Mouse (Mus musculus) right cerebral cortex, postnatal 10 days (tissue): ENCODE measurements around the gene Agrp.

Experiments used
- DNase-seq, 2 experiments: peaks; one replicate each; pipeline ENCODE4 v3.0.0; 2021; ENCODE audit warnings: low spot score in 2 of 2

Agrp gene

DNA sequence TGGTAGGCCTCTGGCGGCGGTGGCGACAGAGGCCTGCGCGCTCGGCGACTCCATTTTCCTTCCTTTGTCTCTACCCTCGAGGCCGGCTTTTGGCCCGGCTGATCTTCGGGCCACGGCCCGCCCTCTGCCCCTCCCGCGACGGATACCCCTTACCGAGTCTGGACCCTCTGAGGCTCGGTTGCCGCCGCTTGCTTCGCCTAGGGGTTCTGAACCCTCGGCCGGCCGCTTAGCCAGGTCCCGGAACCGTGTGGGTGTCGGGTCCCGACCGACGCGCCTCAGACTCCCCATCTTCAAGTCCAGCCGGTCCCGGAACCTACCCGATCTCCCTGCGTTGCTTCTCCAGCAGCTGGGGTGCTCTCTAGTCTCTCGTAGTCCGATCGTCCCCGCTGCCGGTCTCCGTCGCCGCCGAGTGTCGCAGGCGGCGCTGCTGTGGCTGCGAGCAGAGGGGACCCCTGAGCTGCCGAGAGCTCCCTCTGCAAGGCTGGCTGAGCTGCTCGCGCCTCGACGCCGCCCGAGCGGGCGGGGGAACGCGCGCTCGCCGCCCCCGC is at the start of gene Agrp:
Gene Agrp (minus strand): TSS at position 431 of the 548 bp plus-strand sequence.
- peak; percentile 70 to 73 for DNase-seq

DNA sequence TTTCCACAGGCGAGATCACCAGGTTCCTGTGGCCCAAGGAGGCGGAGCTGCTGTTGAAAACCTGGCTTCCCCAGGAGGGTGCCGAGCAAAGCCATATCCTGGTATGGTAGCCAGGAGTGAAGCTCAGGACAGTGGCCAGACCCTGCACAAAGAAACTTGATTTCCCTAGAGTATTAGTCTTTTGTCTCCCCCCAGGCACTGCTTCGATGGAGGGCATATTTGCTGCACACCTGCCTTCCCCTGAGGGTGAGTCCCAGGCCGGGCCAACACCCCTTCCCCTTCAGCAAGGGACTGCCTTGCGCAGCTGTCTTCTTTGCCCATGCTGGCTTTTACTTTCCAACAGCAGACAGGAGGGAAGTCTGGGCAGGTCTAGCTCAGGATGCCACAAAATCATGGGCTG is 49.4 kb upstream of the Agrp start:
- DNase-seq = no peak

DNA sequence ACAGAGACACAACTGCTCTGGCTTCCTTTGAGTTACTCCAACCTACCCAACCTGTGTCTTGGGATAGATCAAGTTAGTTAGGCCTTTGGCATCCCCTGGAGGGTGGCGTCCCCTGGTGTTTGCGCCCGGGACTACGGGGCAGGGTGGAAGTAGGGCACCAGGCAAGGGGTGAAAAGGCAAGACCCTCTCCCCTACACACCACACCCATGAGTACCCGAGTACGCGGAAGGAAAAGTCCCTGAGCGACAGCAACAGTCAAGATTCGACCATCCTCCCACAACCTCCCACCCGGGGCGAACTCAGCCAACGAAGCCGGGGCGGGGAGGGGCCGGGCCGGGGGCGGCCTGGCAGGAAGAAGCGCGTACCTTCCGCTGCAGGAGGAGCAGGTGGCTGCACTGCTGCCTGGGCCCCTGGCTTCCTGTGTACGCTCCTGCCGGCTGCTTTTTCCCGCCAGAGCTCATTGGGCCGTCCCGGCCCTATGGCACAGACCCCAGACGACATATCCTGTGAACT is 48.7 kb upstream of the Agrp start, which contains the start of gene Carmil2:
Gene Carmil2 (plus strand): TSS at position 479 of the 513 bp plus-strand sequence.
- DNase-seq = peak; percentile 33 to 54

DNA sequence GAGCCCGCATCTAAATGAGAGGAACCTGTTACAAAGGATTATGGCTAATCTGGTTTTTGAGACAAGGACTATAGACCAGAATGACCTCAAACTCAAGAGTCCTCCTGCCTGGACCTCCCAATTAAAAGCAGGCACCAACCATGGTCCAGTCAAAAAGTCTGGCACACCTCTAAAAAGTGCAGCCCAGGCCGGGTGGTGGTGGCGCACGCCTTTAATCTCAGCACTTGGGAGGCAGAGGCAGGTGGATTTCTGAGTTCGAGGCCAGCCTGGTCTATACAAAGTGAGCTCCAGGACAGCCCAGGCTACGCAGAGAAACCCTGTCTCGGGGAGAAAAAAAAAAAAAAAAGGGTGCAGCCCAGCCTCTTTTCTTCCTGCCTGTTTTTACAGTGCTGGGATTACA is 48.1 kb upstream of the Agrp start:
- no peak for DNase-seq

DNA sequence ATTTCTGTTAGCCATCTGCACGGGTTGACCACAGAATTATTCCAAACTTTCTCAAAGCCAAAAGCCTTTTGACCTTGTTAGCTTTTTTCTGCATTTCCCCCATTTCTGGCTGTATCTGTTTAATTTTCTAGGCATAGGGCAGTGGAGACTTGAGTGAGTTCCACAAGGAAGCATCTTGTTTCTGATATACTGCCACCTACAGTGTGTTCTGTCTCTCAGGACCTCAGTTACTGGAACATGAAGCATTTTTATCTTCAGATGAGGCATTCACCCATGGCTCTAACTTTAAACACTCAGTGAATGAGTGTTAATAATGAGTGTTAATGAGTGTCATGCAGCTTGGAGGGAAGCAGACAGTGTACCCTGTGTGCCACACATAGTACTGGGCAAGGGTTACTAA is 40.7 kb upstream of the Agrp start:
- no peak for DNase-seq

DNA sequence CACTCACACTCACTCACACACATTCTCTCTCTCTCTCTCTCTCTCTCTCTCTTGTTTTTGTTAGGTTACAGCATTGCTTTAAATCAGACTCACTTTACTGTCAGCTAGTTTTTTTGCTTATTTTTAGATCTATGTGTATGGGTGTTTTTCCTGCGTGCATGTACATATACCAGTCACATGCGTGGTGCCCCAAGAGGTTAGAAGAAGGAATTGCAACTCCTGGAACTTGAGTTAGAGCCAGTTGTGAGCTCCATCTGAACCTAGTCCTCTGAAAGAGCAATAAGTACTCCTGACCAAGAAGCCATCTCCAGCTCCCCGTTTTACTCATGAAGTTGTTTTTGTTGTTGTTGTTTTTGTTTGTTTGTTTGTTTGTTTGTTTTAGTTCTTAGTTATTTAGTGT is 24.0 kb upstream of the Agrp start:
- no peak for DNase-seq

DNA sequence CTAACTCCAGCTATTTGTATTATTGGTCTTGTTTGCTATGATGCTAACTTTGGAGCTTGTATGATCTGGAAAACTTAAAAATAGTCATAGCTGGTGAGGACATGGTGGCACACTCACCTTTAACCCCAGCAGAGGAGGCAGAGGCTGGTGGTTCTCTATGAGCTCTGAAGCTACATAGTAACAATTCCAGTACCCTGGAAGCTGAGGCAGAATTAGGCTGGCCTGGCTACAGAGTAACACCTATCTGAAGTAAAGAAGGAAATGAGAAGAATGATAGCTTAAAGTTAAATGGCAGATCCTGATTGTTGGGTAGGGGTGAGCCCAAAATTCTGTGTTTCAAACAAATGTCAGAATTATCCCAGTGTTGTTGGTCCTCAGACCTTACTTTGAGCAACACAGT is 20.4 kb upstream of the Agrp start:
- no peak for DNase-seq

DNA sequence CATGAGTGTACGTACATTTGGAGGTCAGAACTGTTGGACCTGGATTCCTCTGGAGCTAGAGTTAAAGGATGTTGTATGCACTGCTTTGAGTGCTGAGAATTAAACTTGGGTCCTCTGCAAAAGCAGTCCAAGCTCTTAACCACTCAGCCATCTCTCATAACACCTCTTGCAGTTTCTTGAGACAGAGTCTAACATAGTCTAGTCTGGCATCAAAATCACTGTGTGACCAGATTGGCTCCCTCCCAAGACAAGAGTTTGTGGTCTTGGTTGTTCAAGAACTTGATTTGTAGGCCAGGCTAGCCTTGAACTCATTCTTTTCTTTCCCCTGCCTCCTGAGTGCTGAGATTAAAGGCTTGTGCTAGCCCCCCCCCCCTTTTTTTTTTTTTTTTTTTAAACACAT is 11.7 kb upstream of the Agrp start:
- no peak for DNase-seq

DNA sequence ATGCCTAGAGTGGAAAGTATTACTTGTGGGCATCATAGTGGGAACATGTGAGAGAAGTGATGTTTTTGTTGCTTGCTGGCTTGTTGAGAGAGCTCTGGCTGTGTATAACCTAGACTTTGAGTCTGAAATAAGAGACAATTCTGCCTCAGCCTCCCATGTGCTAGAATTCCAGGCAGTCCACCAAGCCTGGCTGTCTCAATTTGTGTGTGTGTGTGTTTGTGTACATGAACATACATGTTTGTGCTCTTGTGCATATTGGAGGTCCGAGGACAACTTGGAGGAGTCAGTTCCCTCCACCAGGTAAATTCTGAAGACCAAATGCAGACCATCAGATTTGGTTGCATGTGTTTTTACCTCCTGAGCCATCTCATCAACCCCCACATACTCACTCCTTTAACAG is 8.0 kb upstream of the Agrp start:
- DNase-seq = no peak

DNA sequence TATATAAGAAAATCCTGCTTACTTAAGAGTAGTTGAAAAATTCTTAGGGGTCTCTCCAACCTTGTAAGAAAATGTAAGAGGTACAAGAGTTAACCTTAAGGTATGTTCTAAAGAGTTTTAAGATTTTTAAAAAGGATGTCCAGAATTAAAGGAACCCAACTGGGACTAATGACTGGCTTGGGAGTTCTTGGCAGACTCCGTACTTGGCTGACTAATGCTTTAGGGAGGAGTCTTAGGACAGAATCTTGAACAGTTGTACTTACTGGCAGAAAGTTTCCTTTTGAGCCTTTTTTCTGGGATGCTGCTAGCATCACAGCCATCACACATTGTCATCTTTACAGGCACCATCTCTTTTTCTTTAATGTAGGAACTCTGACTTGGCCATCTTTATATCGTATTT is 3.3 kb upstream of the Agrp start:
- DNase-seq = no peak

DNA sequence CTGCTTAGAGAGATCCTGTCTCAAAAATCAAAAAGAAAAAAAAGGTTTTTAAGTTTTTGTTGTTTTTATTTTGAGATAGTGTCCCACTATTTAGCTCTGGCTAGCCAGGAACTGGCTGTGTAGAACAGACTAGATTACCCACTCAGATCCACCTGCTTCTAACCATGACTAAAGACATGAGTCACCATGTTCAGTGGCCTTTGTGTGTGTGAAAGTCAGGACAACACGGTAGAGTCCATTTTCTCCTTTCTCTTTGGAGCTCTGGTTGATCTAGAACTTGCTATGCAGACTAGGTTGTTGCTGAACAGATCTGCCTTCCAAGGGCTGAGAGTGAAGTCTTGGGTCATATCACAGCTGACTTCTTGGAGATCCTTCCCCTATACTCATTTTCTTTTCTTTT is 2.6 kb upstream of the Agrp start:
- DNase-seq = no peak

DNA sequence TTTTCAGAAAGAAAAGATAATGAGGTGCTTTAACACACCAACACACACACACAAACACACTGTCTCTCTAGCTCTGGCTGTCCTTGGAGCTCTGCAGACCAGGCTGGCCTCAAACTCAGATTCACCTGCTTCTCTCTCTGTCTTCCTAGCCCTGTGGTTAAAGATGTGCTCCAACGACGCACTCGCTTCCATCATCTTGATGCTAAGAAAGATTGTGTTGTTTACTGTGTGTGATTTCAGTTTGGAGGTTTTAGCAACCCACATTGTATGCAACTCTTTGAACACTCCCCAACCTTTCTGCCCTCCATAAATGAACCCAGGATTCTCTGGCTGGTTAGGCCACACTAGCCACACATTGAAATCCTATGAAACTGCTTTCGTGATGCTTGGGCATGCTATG is 1.3 kb upstream of the Agrp start:
- no peak for DNase-seq

DNA sequence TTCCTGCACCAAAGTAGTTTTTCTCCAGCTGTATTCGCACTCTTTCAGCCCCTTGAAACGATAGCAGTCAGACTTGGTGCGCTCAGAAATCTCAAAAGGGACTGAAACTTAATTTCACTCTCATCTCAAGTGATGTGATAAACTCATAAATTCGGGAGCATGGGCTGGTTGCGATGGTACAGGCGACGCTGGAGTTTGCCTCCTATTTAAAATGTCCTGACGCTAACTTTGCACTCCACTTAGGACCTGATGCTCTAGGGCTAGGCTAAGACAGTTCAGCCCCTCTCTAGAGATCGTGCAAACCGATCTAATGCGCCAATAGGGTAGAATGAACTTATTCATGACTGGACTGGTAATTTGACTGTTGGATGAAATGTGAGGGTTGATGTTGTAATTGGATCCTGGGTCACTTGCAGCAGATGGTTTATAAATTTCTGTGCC is 428 bp upstream of the Agrp start:
- no peak for DNase-seq

DNA sequence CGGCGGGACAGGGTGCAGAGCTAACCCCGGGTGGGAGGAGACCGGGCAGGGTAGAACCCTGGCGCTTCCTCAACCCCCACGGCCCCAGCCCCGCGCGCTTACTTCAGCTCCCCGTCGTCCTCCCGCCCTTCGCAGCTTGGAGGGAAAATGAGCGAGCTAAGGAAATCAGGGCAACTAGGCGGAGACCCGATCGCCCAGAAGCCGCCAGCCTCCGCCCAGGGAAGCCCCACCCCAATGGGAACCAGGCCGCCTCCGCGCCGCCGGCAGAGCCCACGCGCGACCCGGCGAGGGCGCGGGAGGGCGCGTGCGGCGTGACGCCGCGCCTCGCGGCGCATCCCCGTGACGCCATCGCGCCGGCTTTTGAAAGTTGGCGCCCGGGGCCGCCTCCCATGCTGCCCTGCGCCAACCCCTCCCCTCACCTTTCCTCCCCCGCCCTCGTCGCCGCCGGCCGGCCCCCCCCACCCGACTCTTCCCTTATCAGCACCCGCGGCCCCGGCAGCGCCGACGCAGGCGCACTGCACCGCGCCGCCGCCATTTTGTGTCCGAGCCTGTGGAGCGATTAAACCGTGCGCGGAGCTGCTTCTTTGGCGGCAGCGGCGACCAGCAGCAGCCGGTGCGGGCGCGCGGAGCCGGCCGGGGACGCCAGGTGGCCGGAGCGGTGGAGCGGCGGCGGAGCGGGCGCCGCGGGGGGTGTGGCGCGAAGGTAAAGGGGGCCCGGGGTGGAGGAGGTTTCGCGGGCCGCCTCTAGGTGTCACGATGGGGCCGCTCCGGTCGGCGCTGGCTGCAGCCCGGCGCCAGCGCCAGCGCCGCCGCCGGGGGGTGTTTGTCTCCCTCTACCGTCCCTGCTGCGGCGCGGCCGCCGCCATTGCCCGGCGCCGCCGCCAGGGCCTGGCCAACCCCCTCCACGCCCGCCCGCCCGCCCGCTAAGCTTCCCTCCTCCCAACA is 903 bp downstream of the Agrp start, which contains the start of gene Ctcf:
Gene Ctcf (plus strand): TSS at position 551 of the 945 bp plus-strand sequence.
- DNase-seq = peak; percentile 95

DNA sequence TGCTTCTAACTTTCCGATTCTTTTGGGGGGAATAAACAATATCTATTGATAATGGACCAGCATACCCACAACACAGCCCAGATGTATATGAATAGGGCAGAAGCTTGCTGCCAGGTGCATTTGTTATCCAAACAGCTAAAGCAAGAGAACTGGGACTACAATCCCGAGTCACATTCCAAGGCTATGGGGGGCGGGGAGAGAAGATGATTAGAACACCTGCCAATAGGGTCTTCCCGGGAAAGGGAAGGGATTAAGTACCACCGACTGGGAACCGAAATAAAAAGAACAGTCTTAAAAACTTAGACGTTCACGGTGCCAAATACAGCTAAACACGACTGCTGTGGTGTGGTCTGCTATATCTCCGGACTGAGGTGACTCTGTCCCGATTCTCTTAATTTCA is 1.7 kb downstream of the Agrp start:
- peak in 1 of 2 experiments; percentile 29 for DNase-seq

DNA sequence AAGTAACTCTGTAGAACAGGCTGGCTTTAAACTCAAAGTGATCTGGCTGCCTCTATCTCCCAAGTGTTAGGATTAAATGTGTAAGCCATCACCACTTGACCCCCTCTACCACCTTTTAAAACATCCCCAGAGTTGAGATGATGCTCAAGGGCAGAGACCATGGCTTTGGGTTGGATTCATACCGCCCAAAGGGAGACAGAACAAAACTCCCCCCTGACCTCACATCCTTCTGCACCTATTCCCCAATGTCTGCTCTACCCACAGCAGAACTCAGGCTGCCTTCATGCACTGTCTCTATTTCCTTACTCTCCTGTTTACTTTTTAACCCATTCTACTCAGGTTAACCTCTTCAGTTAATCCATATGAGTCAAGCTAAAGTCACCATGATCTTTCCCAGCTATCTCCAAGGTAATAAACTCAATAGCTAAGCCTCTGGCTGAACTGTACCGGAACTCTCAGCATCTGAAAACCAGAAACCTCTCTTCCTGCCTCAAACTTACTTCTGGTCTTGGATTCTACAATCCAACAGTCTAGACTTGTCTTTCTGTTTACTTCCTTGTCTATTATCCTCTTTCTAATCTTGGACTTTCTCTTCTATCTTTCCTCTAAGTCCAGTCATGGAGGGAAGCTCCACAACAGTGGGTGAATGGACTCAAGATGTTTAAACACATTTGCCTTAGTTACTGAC is 2.3 kb downstream of the Agrp start:
- DNase-seq = no peak

DNA sequence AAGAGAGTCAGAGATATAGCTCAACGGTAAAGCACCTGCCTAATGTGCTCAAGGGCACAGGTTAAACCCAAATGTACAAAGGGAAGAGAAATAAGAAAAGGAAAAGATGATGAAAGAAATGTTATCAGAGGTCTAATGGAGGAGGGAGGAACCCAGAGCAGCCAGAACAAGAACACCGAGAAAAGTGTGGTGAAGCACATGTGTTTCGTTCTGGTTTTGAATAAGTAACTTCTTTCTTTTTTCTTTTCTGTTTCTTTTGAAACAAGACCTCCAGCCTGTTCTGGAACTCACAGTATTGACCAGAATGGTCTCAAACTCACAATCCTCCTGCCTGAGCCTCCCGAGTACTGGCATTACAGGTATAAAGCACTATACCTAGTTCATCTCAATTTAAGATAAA is 7.9 kb downstream of the Agrp start:
- DNase-seq = no peak

DNA sequence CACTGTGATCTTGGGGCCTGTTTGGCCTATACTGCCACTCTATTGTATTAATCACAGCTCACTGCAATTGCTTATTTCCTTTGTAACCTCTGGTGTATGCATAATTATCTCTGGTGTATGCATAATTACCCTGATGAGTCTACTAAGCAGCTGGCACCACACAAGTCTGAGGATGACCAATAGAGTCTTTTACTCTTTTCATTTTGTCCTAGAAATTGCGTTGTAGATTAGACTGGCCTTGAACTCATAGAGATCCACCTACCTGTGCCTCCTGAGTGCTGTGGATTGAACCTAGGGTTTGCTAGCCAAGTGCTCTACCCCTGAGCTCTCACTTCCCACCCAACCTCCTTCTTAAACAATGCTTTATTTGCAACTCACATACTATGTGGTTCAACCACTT is 11.1 kb downstream of the Agrp start:
- no peak for DNase-seq

DNA sequence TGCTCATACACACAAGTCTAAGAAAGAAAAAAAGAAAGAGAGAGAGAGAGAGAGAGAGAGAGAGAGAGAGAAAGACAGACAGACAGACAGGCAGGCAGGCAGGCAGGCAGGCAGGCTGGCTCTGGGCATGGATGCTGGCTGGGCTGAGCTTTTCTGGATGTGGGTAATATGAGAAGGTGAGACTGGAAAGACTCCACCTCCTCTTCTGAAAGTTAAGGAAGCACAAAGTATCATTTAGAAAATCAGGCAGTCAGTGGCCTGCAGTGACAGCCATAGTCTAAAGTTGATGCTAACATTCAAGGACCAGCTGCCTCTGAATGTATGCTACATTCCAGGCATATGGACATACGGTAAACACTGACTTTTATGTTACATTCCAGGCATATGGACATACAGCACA is 12.4 kb downstream of the Agrp start:
- DNase-seq = no peak

DNA sequence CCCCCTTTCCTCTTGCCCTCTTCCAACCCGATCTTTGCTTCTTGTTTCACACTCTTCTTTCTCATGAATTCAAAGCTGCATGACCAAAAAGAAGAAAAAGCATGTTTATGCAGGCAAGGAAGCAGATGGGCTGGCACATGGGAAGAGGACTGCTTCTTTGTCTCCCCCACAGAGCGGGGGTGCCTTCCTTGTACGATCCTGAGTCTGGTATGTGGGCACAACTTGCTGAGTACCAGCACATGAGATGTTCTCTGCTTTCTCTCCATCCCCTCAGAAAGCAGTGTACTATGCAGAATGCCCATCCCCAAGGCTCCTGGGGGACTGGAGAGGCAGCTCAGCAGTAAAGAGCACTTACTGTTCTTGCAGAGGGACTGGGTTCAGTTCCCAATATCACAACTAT is 12.8 kb downstream of the Agrp start:
- DNase-seq = peak; percentile 78 to 89

DNA sequence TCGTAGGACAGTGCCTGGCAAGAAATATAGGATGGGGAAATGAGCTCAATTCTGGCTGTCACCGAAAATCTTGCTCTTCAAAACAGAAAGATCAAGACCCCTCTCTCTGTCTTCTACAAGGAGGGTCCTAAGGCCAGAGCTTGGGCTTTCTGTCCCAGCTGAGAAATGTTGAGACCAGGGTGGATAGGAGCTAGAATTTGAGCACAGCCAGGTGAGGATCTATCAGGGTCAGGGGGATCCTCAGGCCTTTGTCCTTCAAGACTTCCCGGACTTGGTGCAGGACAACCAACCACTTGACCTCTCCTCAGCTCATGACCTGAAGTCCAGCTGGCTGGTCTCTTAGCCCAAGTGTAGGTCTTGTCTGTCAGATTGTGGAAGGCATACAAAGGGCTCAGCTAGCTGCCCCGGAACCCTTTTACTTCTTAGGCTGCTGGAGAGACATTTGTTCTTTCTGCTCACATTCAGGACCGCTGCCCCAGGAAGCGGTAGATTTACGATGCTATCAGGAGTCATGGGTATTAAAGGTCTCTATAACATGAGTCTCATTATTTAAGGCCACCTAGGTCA is 13.4 kb downstream of the Agrp start:
- no peak for DNase-seq

DNA sequence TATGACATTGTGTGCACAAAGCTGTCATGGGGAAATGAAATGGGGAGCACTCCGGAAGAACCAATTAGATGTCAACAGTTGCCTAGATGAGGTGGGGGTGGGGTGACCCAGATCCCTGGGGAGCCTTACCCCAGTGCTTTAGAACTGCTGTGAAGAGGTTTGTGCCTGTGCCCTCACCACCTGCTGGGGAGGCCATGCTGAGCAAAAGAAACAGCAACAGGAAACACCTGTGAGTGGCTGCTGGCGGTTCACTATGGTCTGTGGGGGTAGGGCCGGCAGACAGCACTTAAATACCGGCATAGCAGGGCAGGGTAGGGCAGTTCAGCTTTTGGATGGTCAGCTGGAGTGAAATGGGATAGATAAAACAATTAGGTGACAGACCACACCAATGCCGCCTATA is 14.1 kb downstream of the Agrp start:
- peak in 1 of 2 experiments; percentile 62 for DNase-seq
